Mouse (Mus musculus): ENCODE measurements around the gene Fam129a. TPM values are rescaled to one million over a fixed set of nuclear protein-coding genes. Genes with fewer than 3 reads are reported as not detected.

Gene Fam129a
- polyA plus RNA-seq, 1 experiment: 6.7 TPM

- WGBS: 81% methylated on average over 4 of the region's 4 CpGs
- no peak for DNase-seq (ENCODE audit: low read depth, low spot score)
These were observed 11.0 kb downstream of the Fam129a start for GRCm38 (mm10) chr1:151581977-151582376.

- DNase-seq (ENCODE audit: low read depth, low spot score): no peak
- 69% methylated on average over 8 of the region's 8 CpGs for WGBS
These were observed 12.6 kb downstream of the Fam129a start for GRCm38 (mm10) chr1:151583457-151584181.

- 52% methylated on average over 1 of the region's 1 CpGs for WGBS
- no peak for DNase-seq (ENCODE audit: low read depth, low spot score)
These were observed 13.1 kb downstream of the Fam129a start for GRCm38 (mm10) chr1:151584182-151584471.

DNA sequence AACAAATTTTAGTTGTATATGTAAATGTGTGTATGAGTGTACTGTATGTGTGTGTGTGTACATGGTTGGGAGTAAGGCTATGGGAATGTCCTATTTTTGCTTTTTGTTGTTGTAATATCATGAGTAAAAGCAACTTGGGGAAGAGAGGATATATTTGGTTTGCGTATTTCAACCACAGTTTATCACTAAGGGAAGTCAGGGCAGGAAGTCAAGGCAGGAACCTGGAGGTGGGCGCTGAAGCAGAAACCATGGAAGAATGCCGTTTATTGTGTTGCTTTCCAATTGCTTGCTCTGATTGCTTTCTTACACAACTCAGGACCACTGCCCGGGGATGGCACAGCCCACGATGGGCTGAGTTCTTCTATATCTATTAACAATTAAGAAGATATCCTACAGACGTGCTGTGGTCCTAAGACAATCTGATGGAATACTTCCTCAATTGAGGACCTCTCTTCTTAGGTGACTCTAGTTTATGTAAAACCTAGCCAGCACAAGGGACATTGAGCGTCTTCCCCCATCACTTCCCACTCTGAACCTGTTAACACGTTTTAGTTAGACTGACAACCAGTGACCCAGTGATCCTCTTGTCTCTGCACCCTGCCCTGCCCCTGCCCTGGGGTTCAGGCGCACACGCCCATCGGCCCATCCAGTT is 13.7 kb downstream of the Fam129a start:
- DNase-seq (ENCODE audit: low read depth, low spot score): no peak
- WGBS: 83% methylated on average over 11 of the region's 11 CpGs

- 80% methylated on average over 4 of the region's 4 CpGs for WGBS
These were observed 14.7 kb downstream of the Fam129a start for GRCm38 (mm10) chr1:151585647-151586046.

GRCm38 (mm10) chr1:151592085-151593017 is 21.4 kb downstream of the Fam129a start:
- DNase-seq (ENCODE audit: low read depth, low spot score): no peak
- WGBS: 53% methylated on average over 13 of the region's 13 CpGs

More at GRCm38 (mm10) chr1:151585647-151586046, 14.7 kb downstream of the Fam129a start:
- no peak for DNase-seq (ENCODE audit: low read depth, low spot score)

GRCm38 (mm10) chr1:151594906-151595305 is 23.9 kb downstream of the Fam129a start:
- no peak for DNase-seq (ENCODE audit: low read depth, low spot score)
- 80% methylated on average over 4 of the region's 4 CpGs for WGBS

DNA sequence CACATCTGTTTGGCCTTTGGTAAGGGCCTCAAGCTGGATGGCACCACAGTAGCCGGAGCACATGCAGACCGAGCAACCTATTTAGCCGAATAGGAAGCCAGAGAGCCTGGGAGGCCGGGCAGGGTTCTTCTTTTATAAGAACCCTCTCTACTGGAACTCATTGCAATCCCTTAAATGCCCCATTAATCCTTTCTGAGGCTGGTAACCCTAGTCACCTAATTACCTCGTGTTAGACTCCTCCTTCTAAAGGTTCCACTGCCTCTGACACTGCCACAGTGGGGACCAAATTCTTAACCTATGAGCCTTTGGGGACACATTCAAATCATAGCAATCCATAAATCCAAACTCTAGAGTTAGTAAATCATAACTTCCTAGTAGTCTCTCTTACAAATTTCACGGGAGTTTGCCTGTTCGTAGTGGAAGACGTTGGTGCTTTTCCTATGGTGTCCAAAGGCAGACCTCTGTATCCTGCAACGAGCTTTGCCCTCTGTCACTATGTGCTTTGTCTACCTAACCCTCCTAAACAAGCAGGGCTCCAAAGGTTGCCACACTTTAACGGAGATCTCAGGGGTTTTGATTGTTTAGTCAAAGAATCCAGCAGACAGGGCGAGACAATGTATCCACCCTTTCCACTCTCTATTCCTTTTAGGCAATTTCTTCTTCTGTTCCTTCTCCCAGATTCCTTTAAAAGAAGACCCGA is 24.8 kb downstream of the Fam129a start:
- no peak for DNase-seq (ENCODE audit: low read depth, low spot score)
- WGBS: 53% methylated on average over 12 of the region's 12 CpGs

DNA sequence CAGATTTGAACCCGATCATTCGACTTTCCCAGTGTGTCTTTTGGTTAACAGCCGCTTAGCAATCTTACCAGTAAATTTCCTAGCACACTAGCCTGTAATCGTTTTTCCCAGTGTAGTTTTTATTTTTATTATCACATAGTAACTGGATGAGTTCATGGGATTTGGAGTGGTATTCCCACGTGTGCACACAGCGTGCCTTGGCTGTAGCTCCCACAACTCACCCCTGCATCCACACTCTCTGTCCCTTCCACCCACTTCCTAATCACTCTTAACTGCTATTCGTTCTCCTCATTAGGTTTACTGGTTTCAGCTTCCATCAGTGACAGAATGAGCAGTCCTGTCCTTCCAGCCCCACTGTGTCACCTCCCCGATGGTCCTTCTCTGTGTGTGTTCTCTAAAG is 25.6 kb downstream of the Fam129a start:
- WGBS: 56% methylated on average over 8 of the region's 8 CpGs

GRCm38 (mm10) chr1:151597677-151598297 is 26.8 kb downstream of the Fam129a start:
- whole genome bisulfite sequencing: 71% methylated on average over 6 of the region's 6 CpGs
- no peak for DNase-seq (ENCODE audit: low read depth, low spot score)

More for the DNA sequence above, 25.6 kb downstream of the Fam129a start:
- DNase-seq (ENCODE audit: low read depth, low spot score): no peak

DNA sequence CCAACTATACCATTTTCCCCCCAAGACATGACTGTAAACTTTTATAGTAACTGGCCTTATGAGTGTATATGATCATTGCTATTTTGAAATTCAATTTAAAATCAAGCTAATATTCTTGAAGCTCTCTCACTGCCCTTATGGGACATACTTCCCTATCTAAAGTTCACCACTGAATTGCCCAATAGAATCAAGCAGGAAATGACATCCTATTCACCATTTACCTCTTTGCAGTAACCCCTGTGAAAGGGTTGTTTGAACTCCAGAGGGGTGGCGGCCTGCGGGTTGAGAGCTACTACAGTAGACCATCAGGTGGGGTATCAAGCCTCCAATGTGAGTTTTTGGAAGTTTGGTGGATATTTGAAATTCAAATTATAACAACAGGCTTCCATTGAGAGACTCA is 27.9 kb downstream of the Fam129a start:
- 83% methylated on average over 2 of the region's 2 CpGs for WGBS
- no peak for DNase-seq (ENCODE audit: low read depth, low spot score)

DNA sequence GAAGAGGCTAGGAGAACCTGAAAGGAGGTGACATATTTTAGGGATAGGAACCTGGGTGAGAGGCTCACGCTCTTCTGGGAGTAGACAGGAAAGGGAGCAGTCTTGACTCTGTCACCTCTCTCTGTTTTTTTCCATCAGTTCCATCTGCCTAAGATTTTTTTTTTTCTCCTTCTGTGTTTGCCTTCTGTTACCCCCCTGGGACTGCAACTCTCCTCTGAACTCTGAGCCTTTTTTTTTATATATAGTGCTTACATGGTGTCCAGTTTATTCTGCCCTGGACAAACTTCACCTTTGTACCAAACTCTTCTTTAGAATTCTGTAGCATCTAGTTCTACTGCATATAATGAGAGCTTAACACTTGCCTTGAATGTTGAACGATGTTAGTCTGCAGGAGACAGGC is 33.3 kb downstream of the Fam129a start:
- WGBS: 65% methylated on average over 2 of the region's 2 CpGs
- DNase-seq (ENCODE audit: low read depth, low spot score): no peak

DNA sequence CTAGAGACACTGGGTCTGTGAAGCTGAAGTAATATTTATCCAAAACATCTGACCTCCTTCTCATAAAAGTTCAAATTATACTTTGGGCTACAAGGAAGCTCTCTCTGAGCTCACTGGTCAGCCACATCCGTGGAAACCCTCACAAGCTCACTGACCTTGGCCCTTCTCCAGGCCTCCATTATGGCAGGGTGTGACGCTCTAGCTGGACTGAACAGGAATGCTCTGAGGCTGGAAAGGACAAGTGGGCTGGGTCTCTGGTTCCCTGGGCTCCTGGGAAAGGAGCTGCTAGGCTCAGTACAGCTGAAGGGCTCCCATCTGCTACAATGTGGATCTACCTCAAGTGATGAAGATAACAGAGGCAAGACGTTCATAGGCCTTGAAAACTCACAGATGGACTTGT is 37.0 kb downstream of the Fam129a start:
- 23% methylated on average over 3 of the region's 3 CpGs for WGBS
- peak; percentile 52 for DNase-seq (ENCODE audit: low read depth, low spot score)

- no peak for DNase-seq (ENCODE audit: low read depth, low spot score)
These were observed 39.6 kb downstream of the Fam129a start for GRCm38 (mm10) chr1:151610621-151611020.

DNA sequence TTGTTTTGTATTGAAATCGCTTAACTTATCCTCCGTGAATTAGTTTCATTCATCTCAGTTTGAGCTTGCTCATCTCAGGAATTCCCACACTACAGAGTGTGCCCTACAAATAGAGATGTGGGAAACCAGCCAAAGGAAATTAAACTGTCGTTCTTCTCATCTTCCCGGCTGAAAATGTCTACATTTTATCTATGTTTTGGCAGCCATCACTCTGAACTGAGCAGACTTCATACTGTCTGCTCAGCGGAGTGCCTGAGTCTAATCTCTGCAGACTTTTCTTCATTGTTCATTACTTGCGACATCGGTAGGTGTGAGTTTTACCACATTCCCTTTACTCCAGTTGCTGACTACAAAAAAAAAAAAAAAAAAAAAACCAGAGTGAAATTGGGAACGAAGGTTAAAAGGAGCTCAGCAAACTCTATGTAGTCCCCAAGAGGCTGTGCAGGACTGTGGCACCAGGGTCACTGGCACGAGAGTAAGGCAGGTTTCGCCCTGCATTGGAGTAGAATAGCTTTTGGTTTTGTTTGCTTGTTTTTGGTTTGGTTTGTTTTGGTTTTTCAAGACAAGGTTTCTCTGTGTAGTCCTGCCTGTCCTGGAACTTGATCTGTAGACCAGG is 43.4 kb downstream of the Fam129a start:
- WGBS: 51% methylated on average over 10 of the region's 10 CpGs
- no peak for DNase-seq (ENCODE audit: low read depth, low spot score)

- DNase-seq (ENCODE audit: low read depth, low spot score): no peak
- WGBS: 57% methylated on average over 6 of the region's 6 CpGs
These were observed 44.6 kb downstream of the Fam129a start for GRCm38 (mm10) chr1:151615625-151616024.

GRCm38 (mm10) chr1:151616555-151617205 is 45.7 kb downstream of the Fam129a start:
- 78% methylated on average over 7 of the region's 7 CpGs for WGBS
- DNase-seq (ENCODE audit: low read depth, low spot score): peak; percentile 31

DNA sequence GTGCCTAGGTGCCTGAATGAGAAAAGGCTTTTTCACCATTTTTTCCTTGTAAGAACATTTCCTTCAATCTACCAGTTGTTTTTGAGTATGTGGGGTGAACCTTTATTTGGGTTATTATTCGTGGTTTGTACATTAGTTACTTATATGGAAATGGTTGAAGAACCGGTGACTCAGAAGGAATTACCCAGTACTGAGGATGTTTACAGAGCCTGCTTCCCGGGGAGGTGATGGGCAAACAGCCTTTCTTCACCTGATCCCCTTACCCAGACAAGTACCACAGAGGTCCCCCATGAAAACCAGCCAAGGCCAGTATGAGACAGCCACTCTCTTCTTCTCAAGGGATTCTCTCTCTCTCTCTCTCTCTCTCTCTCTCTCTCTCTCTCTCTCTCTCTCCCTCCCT is 47.3 kb downstream of the Fam129a start:
- WGBS: 21% methylated on average over 3 of the region's 3 CpGs

More for the DNA sequence above, 47.3 kb downstream of the Fam129a start:
- no peak for DNase-seq (ENCODE audit: low read depth, low spot score)
